Mouse (Mus musculus) megakaryocyte, embryonic 14.5 days (primary cell): Measurements from ENCODE around the gene Ube2o.

Experiments
- FLI1 ChIP-seq: IDR thresholded peaks from 2 replicates; pipeline ENCODE4 v1.6.1; 2012; ENCODE audit warnings: low read length, inconsistent platforms, mixed read lengths
- GATA1 ChIP-seq: IDR thresholded peaks from 3 replicates; pipeline ENCODE4 v1.6.1; 2012; ENCODE audit warnings: mixed read lengths, low read length, inconsistent platforms, borderline replicate concordance

DNA sequence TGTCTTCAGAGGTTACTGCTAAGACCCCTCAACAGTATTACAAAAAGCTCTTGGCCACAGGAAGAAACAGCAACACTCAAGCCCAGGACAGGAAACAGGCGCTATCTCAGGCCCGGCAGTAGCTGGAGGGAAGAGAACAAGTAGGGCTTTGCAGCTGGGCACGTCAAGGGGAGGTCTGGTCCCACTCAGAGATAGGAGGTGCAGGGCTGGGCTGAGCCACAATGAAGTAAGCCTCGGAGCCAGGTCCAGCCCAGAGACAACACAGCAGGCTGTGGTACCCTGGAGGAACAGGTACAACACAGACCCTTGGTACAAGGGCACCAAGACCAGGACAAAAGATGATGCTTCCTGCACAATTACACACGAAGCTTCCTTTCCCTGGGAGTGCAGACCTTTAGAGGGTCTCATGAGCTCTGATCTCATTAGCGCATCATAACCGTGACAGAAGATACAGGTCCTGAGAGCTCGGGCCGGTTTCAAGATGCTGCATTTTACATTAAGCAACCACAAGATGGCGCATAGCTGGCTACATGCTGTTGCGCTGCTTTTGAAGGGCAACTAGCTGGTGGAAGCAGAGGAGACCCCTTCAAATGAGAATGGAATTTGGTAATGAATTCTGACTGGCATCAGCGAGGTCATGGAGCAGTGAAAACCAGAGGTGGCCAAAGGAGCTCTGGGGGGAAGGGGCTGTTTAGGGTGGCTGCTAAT lies 26.9 kb downstream of the Ube2o start:
- TF ChIP-seq GATA1 = no peak
- no peak for TF ChIP-seq FLI1
